Mouse (Mus musculus) stomach, embryonic 14.5 days (tissue): ENCODE results near the gene Tbc1d8. TPM values are rescaled to one million over a fixed set of nuclear protein-coding genes. Genes with fewer than 3 reads are reported as not detected.

Experiments used
- ATAC-seq: fragments of 200-750 bp; cut with Nextera tagmentation; 2 replicates; pipeline ENCODE4 v1.8.0; 2017; ENCODE audit warnings: low read depth, moderate TSS enrichment; ENCODE audit not compliant: insufficient number of reproducible peaks, insufficient read depth, low FRiP score
- H3K27ac ChIP-seq: fragments of 300-500 bp; sonication (generic); 2 replicates; pipeline ENCODE4 v1.5.1; 2014; ENCODE audit warnings: mild to moderate bottlenecking, low read length, moderate library complexity, mixed read lengths
- H3K27me3 ChIP-seq: fragments of 300-500 bp; sonication (generic); 2 replicates; pipeline ENCODE4 v1.6.1; 2014; ENCODE audit warnings: low read length, control low read depth, mixed read lengths; ENCODE audit not compliant: control insufficient read depth, insufficient read depth
- H3K36me3 ChIP-seq: fragments of 300-500 bp; sonication (generic); 2 replicates; pipeline ENCODE4 v1.6.1; 2014; ENCODE audit warnings: mild to moderate bottlenecking, control low read depth, low read length, moderate library complexity, mixed read lengths; ENCODE audit not compliant: control insufficient read depth, insufficient read depth
- H3K4me1 ChIP-seq: fragments of 300-500 bp; sonication (generic); 2 replicates; pipeline ENCODE4 v1.6.1; 2014; ENCODE audit warnings: low read length, control low read depth, mixed read lengths; ENCODE audit not compliant: control insufficient read depth, insufficient read depth
- H3K4me2 ChIP-seq: fragments of 300-500 bp; sonication (generic); replicated peaks from 2 replicates; pipeline ENCODE4 v1.6.1; 2014; ENCODE audit warnings: low read depth, low read length, control low read depth
- H3K4me3 ChIP-seq: fragments of 300-500 bp; sonication (generic); 2 replicates; pipeline ENCODE4 v1.5.1; 2014; ENCODE audit warnings: low read depth, low read length, control low read depth
- H3K9ac ChIP-seq: fragments of 300-500 bp; sonication (generic); replicated peaks from 2 replicates; pipeline ENCODE4 v1.6.1; 2014; ENCODE audit warnings: low read depth, mild to moderate bottlenecking, control low read depth, low read length, moderate library complexity, mixed read lengths
- H3K9me3 ChIP-seq: fragments of 300-500 bp; sonication (generic); 2 replicates; pipeline ENCODE4 v1.6.1; 2016; ENCODE audit warnings: low read depth, low read length, control low read depth; ENCODE audit not compliant: control insufficient read depth
- WGBS: fragments of 180-500 bp; shearing (Covaris S2); extraction: QIAGEN DNeasy Blood & Tissue Kit; methylation state at CpG from one replicate; pipeline ENCODE4 v1.1.7; 2014; 5-methylcytosine and 5-hydroxymethylcytosine counted together
- polyA plus RNA-seq: library from polyadenylated mRNA; unstranded; fragments of >200 nt; fragmentation: Nextera tagmentation; extraction: Ambion mirVana; gene quantifications from 2 replicates; pipeline ENCODE4 v1.2.1, GENCODE M21; 2014

The Tbc1d8 gene
- polyA plus RNA-seq, 1 experiment from 2014 or later, result 11.7 TPM

DNA sequence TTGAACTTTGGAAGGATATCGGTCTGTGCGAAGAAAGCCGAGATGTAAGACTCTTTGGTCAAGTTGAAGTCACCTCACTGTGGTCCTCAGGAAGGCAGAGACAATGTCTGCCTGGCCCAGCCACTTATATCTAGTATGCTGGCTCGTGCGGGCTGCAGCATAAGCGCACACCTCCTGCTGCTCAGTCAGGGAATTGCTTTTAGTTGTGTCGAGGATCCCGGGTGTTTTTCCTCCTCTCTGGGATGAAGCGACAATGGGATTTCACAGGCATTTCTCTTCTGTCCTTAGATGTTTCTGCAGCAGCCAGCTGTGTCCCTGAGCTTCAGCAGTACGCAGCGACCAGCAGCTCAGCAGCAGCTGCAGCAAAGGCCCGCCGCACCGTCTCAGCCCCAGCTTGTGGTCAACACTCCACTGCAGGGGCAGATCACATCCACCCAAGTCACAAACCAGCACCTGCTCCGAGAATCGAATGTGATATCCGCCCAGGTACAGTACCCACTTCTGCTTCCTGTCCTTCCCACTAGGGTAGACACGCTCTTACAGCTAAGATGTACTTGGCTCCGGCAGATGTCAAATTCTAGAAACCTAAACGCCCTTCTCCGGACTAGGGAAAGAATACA, 133.5 kb downstream of the Tbc1d8 start:
- Histone ChIP-seq H3K36me3 (no peaks in the 10 kb centered on the region), H3K4me1 (no peaks in the 10 kb centered on the region), H3K4me2 (no peak overlapping the region), H3K9ac (no peak overlapping the region), H3K9me3 (no peaks in the 10 kb centered on the region), H3K27me3 (no peaks in the 10 kb centered on the region), H3K4me3 (no peak overlapping the region), H3K27ac (no peak overlapping the region)
- 60% methylated on average over 21 of the region's 21 CpGs for whole genome bisulfite sequencing
- ATAC-seq, result no peak

DNA sequence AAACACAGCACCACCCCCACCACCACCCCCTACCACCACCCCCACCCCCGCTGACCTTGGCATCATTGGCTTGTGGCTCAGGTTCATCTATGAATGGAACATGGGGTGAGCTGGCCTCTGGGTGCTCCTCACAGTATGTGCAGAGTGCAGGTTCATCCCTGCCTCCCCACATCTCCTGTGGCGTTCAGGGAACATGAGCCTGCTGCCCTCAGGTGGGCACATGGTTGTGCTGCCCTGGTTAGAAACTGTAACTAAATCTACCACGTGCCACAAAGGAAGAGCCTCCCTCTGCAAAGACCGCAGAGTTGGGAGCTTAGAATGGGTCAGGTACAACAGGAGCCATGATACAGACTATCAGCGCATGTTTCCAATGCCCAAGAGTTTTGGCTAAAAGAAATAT, 135.3 kb downstream of the Tbc1d8 start:
- Histone ChIP-seq H3K9me3 (no peaks in the 10 kb centered on the region), H3K9ac (no peak overlapping the region)
- WGBS, result 81% methylated on average over 5 of the region's 5 CpGs

DNA sequence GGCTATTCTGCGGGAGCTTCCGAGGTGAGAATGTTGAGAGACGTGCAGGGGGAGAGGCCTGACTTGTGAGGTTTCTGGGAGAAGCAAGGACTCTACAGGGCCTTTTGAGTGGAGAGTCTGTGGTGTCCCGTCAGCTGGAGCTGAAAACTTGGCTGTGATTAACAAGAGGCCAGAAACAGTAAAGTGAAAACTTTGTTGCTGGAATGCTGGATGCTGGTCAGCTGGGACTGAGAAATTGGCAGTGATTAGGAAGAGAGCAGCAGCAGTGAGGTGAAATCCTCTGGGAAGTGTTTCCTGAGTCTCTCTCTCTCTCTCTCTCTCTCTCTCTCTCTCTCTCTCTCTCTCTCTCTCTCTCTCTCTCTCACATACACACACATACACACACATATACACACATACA, 136.7 kb downstream of the Tbc1d8 start:
- Histone ChIP-seq H3K9ac (no peak overlapping the region; the same call in 1 of the 2 replicates), H3K27ac (no peak overlapping the region), H3K9me3 (no peaks in the 10 kb centered on the region), H3K36me3 (no peaks in the 10 kb centered on the region), H3K27me3 (no peaks in the 10 kb centered on the region), H3K4me3 (no peak overlapping the region), H3K4me2 (no peak overlapping the region), H3K4me1 (no peaks in the 10 kb centered on the region)
- no peak for ATAC-seq
- 66% methylated on average over 4 of the region's 4 CpGs for WGBS

More for the DNA sequence above, 135.3 kb downstream of the Tbc1d8 start:
- no peak for ATAC-seq
- Histone ChIP-seq H3K4me1 (no peaks in the 10 kb centered on the region), H3K4me2 (no peak overlapping the region), H3K27ac (no peak overlapping the region), H3K36me3 (no peaks in the 10 kb centered on the region), H3K4me3 (no peak overlapping the region), H3K27me3 (no peaks in the 10 kb centered on the region)

DNA sequence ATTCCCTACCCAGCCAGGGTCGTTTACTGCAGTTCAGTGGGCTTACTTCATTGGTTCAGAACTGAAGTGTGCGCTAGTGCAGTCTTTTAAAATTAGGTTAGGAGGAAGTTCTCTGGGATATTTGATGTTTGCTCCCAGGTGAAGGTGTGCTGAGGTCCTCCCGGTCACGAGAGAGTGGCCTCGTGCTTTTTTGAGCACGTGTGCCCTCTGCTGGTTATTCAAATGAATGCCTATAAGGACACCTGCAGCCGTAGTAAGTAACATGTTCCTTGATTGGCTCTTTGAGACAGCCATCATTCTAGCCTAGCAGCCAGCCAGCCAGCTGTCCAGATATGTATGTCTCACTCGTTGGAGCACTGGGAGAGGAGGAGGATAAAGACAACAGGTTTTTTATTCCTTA, 137.9 kb downstream of the Tbc1d8 start:
- WGBS, result 14% methylated on average over 8 of the region's 8 CpGs
- Histone ChIP-seq H3K9me3 (no peaks in the 10 kb centered on the region), H3K4me3 (no peak overlapping the region), H3K4me1 (no peaks in the 10 kb centered on the region), H3K36me3 (no peaks in the 10 kb centered on the region), H3K27me3 (no peaks in the 10 kb centered on the region), H3K9ac (no peak overlapping the region), H3K4me2 (no peak overlapping the region), H3K27ac (no peak overlapping the region)
- ATAC-seq, result no peak

DNA sequence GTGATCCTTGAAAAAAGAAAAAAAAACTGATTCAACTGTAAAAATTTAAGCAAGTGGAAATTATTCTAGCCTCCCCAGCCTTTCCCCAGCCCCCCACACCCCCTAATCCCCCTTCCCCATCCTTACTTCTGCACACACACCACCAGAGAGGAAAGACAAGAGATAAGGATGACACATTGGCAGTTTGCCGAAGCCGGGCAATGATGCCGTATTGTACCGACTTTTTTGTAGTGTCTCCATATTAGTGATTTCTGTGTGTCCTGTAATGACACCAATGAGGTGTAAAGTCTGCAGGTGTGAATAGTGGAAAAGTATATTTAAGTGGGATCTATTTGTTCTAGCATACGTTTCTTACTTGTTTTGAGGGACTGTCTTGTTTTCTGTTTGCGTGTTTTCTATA, 138.4 kb downstream of the Tbc1d8 start:
- Histone ChIP-seq H3K27me3 (no peaks in the 10 kb centered on the region), H3K4me1 (no peaks in the 10 kb centered on the region), H3K4me2 (no peak overlapping the region), H3K9me3 (no peaks in the 10 kb centered on the region), H3K4me3 (no peak overlapping the region), H3K27ac (no peak overlapping the region), H3K9ac (no peak overlapping the region), H3K36me3 (no peaks in the 10 kb centered on the region)
- WGBS, result 61% methylated on average over 6 of the region's 6 CpGs
- ATAC-seq, result no peak

DNA sequence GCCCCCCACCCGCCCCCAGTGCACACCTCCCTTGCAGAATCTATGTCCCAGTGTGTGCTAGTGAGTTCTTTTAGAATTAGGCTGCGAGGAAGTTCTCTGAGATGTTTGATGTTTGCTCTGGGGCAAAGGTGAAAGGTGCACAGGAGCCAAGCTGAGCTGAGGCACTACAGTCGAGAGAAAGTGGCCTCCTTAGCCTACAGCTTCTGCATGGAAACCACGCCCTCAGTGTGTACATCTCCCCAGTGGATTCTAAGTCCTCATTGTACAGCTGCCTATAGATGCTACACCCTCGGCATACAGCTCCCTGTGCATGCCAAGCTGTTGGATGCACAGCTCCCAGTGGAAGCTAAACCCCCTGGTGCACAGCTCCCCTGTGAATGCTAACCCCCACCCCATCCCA, 139.1 kb downstream of the Tbc1d8 start:
- no peaks in the 10 kb centered on the region for H3K27me3 ChIP-seq
- no peak overlapping the region for H3K27ac ChIP-seq
- ATAC-seq, result no peak
- 41% methylated on average over 5 of the region's 5 CpGs for WGBS
- no peaks in the 10 kb centered on the region for H3K4me1 ChIP-seq
- no peaks in the 10 kb centered on the region for H3K9me3 ChIP-seq
- no peak overlapping the region for H3K4me3 ChIP-seq
- H3K9ac ChIP-seq, result no peak overlapping the region
- no peak overlapping the region for H3K4me2 ChIP-seq
- no peaks in the 10 kb centered on the region for H3K36me3 ChIP-seq

DNA sequence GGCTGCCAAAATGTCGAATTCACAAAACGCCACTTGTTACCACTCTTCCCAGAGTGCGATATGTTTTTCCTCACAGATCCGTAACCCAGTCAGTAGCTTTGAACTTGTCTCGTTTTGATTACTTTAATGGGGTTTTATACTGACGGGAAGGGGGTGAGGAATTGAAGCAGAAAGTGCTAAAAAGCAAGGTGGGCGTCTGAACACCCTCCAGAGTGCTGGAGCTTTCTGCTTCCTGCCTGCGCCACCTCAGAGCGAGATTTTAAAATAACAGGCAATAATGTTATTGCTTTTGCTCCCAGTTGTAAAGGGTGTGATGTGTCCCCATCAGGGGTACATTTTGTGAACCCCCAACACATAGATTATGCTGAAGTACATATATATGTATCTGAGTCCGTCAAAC, 139.7 kb downstream of the Tbc1d8 start:
- H3K36me3 ChIP-seq, result no peaks in the 10 kb centered on the region
- H3K4me2 ChIP-seq, result no peak overlapping the region
- no peaks in the 10 kb centered on the region for H3K9me3 ChIP-seq
- H3K4me1 ChIP-seq, result no peaks in the 10 kb centered on the region
- H3K27me3 ChIP-seq, result no peaks in the 10 kb centered on the region
- no peak overlapping the region for H3K4me3 ChIP-seq
- H3K9ac ChIP-seq, result no peak overlapping the region
- WGBS, result 70% methylated on average over 10 of the region's 10 CpGs
- no peak overlapping the region for H3K27ac ChIP-seq
- no peak for ATAC-seq

DNA sequence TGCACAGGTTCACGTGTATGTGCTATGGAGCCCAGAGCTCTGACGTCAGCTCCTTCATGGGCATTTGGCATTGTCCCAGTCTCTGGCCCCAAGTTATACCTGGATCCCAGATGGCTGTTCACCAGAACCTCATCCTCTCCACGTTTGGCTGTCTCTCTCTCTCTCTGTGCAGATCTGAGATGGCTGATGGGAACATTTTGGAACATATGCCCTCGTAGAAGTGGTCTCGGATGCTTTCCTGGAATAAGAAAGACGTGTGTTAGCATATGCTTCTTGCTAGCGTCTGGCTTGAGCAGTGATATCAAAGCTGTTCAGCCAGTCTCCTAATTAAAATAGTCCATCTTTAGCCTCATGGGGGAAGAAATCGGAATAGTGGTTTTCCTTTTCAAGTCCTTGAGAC, 141.8 kb downstream of the Tbc1d8 start:
- ATAC-seq, result no peak
- no peak overlapping the region for H3K27ac ChIP-seq
- H3K9ac ChIP-seq, result no peak overlapping the region
- H3K27me3 ChIP-seq, result no peaks in the 10 kb centered on the region
- no peaks in the 10 kb centered on the region for H3K9me3 ChIP-seq
- no peak overlapping the region for H3K4me2 ChIP-seq
- 83% methylated on average over 8 of the region's 8 CpGs for WGBS
- H3K4me1 ChIP-seq, result no peaks in the 10 kb centered on the region
- H3K36me3 ChIP-seq, result no peaks in the 10 kb centered on the region
- no peak overlapping the region for H3K4me3 ChIP-seq

DNA sequence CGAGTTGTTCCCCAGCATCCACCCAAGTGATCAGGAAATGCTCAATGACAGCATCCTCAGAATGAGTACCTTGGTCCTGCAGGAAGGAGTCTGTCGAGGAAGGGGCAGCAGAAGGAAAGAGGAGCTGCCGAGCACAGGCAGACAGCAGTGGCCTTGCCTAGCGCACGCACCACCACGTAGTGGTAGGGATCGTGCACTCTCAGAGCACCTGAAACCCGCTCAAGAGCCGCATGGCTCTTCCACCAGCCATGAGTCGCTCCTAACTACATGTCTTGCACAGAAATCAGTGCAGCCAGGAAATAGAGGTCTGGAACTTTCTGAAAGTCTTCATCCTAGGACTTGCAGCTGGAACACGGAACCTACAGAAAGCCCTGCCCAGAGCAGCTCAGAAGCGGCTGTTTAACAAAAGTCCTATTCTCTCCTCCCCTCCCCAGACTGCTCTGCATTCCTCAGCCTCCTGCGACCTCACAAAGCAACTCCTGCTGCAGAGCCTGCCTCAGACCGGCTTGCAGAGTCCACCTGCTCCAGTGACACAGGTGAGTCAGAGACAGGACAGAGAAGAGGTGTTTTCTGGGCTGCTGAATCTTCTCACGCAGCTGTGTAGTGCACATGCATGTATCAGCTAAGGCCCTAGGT, 142.9 kb downstream of the Tbc1d8 start:
- Histone ChIP-seq H3K27me3 (no peaks in the 10 kb centered on the region), H3K9ac (no peak overlapping the region), H3K4me2 (no peak overlapping the region), H3K4me1 (no peaks in the 10 kb centered on the region), H3K4me3 (no peak overlapping the region), H3K27ac (no peak overlapping the region), H3K36me3 (no peaks in the 10 kb centered on the region), H3K9me3 (no peaks in the 10 kb centered on the region)
- 24% methylated on average over 15 of the region's 15 CpGs for WGBS
- ATAC-seq, result peak; percentile 33; the same call in 1 of the 2 replicates
